Mouse (Mus musculus) midbrain, postnatal 0 days (tissue): ENCODE measurements around the gene Nupr1. TPM values are rescaled to one million over a fixed set of nuclear protein-coding genes. Genes with fewer than 3 reads are reported as not detected.

Experiments
- ATAC-seq: fragments of 200-750 bp; cut with Nextera tagmentation; 2 replicates; pipeline ENCODE4 v1.8.0; 2017; ENCODE audit warnings: moderate number of reproducible peaks, mild to moderate bottlenecking, moderate TSS enrichment, moderate library complexity; ENCODE audit not compliant: low FRiP score
- DNase-seq: peaks from one replicate; pipeline ENCODE4 v3.0.0-alpha.2; 2015; ENCODE audit warnings: low spot score
- H3K27ac ChIP-seq: fragments of 300-500 bp; sonication (generic); 2 replicates; pipeline ENCODE4 v1.5.1; 2014; ENCODE audit warnings: low read depth, mild to moderate bottlenecking, low read length, mixed read lengths
- H3K27me3 ChIP-seq: fragments of 300-500 bp; sonication (generic); 2 replicates; pipeline ENCODE4 v1.6.1; 2014; ENCODE audit warnings: low read length, control low read depth, mixed read lengths; ENCODE audit not compliant: insufficient read depth
- H3K36me3 ChIP-seq: fragments of 300-500 bp; sonication (generic); 2 replicates; pipeline ENCODE4 v1.6.1; 2014; ENCODE audit warnings: low read length, control low read depth, mixed read lengths; ENCODE audit not compliant: insufficient read depth
- H3K4me1 ChIP-seq: fragments of 300-500 bp; sonication (generic); 2 replicates; pipeline ENCODE4 v1.6.1; 2014; ENCODE audit warnings: mild to moderate bottlenecking, control low read depth, antibody characterized with exemption, low read length, mixed read lengths; ENCODE audit not compliant: insufficient read depth
- H3K4me2 ChIP-seq: fragments of 300-500 bp; sonication (generic); 2 replicates; pipeline ENCODE4 v1.6.1; 2014; ENCODE audit warnings: low read depth, mild to moderate bottlenecking, low read length, mixed read lengths; ENCODE audit not compliant: poor library complexity, severe bottlenecking
- H3K4me3 ChIP-seq: fragments of 300-500 bp; sonication (generic); 2 replicates; pipeline ENCODE4 v1.5.1; 2014; ENCODE audit warnings: low read depth, mild to moderate bottlenecking, low read length, moderate library complexity
- H3K9ac ChIP-seq: fragments of 300-500 bp; sonication (generic); replicated peaks from 2 replicates; pipeline ENCODE4 v1.6.1; 2014; ENCODE audit warnings: mild to moderate bottlenecking, low read length, moderate library complexity, mixed read lengths; ENCODE audit not compliant: poor library complexity, severe bottlenecking
- H3K9me3 ChIP-seq: fragments of 300-500 bp; sonication (generic); 2 replicates; pipeline ENCODE4 v1.6.1; 2016; ENCODE audit warnings: low read length, control low read depth
- CTCF ChIP-seq: IDR thresholded peaks from 2 replicates; pipeline ENCODE4 v1.5.1; 2016; ENCODE audit warnings: antibody characterized with exemption, mild to moderate bottlenecking
- WGBS: fragments of 180-500 bp; shearing (Covaris S2); extraction: QIAGEN DNeasy Blood & Tissue Kit; methylation state at CpG from one replicate; pipeline ENCODE4 v1.1.7; 2014; 5-methylcytosine and 5-hydroxymethylcytosine counted together
- polyA plus RNA-seq: library from polyadenylated mRNA; unstranded; fragments of >200 nt; fragmentation: Nextera tagmentation; extraction: Ambion mirVana; gene quantifications from 2 replicates; pipeline ENCODE4 v1.2.1, GENCODE M21; 2015
- total RNA-seq: library from RNA; depleted of rRNA; stranded (reverse); fragments of >200 nt; gene quantifications from 2 replicates; pipeline ENCODE4 v1.2.3, GENCODE M21; 2014

Gene Nupr1
- total and polyA plus RNA-seq, 2 experiments from 2014 or later = 5.7 to 16.9 TPM

GRCm38 (mm10) chr7:126625807-126626600, 4.7 kb downstream of the Nupr1 start:
- Histone ChIP-seq H3K4me3 (no peak overlapping the region), H3K9me3 (no peaks in the 10 kb centered on the region), H3K27ac (no peak overlapping the region), H3K4me2 (no peak overlapping the region), H3K9ac (no peak overlapping the region), H3K36me3 (no peaks in the 10 kb centered on the region), H3K4me1 (no peaks in the 10 kb centered on the region), H3K27me3 (no peaks in the 10 kb centered on the region)
- TF ChIP-seq CTCF = no peak
- DNase-seq = no peak
- WGBS = 80% methylated on average over 3 of the region's 3 CpGs
- ATAC-seq = no peak

GRCm38 (mm10) chr7:126625369-126625768, 5.3 kb downstream of the Nupr1 start:
- TF ChIP-seq CTCF = no peak
- Histone ChIP-seq H3K4me3 (no peak overlapping the region), H3K9me3 (no peaks in the 10 kb centered on the region), H3K27me3 (no peaks in the 10 kb centered on the region), H3K9ac (no peak overlapping the region), H3K4me2 (no peak overlapping the region), H3K27ac (no peak overlapping the region), H3K36me3 (no peaks in the 10 kb centered on the region), H3K4me1 (no peaks in the 10 kb centered on the region)
- ATAC-seq (no peak), DNase-seq (peak; percentile 55)
- 55% methylated on average over 6 of the region's 6 CpGs for WGBS

- H3K36me3 ChIP-seq = no peaks in the 10 kb centered on the region
- no peak for TF ChIP-seq CTCF
- H3K27me3 ChIP-seq = no peaks in the 10 kb centered on the region
- no peaks in the 10 kb centered on the region for H3K4me1 ChIP-seq
- no peak for ATAC-seq
- H3K9me3 ChIP-seq = no peaks in the 10 kb centered on the region
- DNase-seq = no peak
- no peak overlapping the region for H3K4me3 ChIP-seq
- no peak overlapping the region for H3K4me2 ChIP-seq
- no peak overlapping the region for H3K27ac ChIP-seq
- H3K9ac ChIP-seq = no peak overlapping the region
- 71% methylated on average over 16 of the region's 16 CpGs for WGBS
These were observed 5.9 kb downstream of the Nupr1 start for GRCm38 (mm10) chr7:126624774-126625173.

GRCm38 (mm10) chr7:126623381-126623780, 7.3 kb downstream of the Nupr1 start:
- Histone ChIP-seq H3K36me3 (no peaks in the 10 kb centered on the region), H3K9ac (no peak overlapping the region)

GRCm38 (mm10) chr7:126621452-126622359, 9.0 kb downstream of the Nupr1 start:
- Histone ChIP-seq H3K27ac (no peak overlapping the region), H3K36me3 (no peaks in the 10 kb centered on the region), H3K4me1 (no peaks in the 10 kb centered on the region), H3K4me3 (no peak overlapping the region), H3K9ac (no peak overlapping the region), H3K27me3 (no peaks in the 10 kb centered on the region), H3K9me3 (no peaks in the 10 kb centered on the region), H3K4me2 (no peak overlapping the region)
- no peak for TF ChIP-seq CTCF
- ATAC-seq = no peak
- no peak for DNase-seq
- WGBS = 92% methylated on average over 9 of the region's 9 CpGs

More at GRCm38 (mm10) chr7:126623381-126623780, 7.3 kb downstream of the Nupr1 start:
- Histone ChIP-seq H3K4me2 (no peak overlapping the region), H3K4me1 (no peaks in the 10 kb centered on the region), H3K27me3 (no peaks in the 10 kb centered on the region), H3K4me3 (no peak overlapping the region), H3K27ac (no peak overlapping the region), H3K9me3 (no peaks in the 10 kb centered on the region)
- DNase-seq = no peak
- ATAC-seq = no peak
- no peak for TF ChIP-seq CTCF
- 96% methylated on average over 1 of the region's 1 CpGs for WGBS
